Mouse (Mus musculus) kidney, embryonic 16.5 days (tissue): ENCODE data around the gene Tmem45b. TPM values are rescaled to one million over a fixed set of nuclear protein-coding genes. Genes with fewer than 3 reads are reported as not detected.

Source experiments
- ATAC-seq: fragments of 200-750 bp; cut with Nextera tagmentation; 2 replicates; pipeline ENCODE4 v1.8.0; 2017; ENCODE audit warnings: moderate TSS enrichment; ENCODE audit not compliant: low FRiP score, low TSS enrichment
- H3K27ac ChIP-seq: fragments of 300-500 bp; sonication (generic); 2 replicates; pipeline ENCODE4 v1.5.1; 2014; ENCODE audit warnings: low read length
- H3K27me3 ChIP-seq: fragments of 300-500 bp; sonication (generic); 2 replicates; pipeline ENCODE4 v1.6.1; 2014; ENCODE audit warnings: low read length, control low read depth, mixed read lengths; ENCODE audit not compliant: insufficient read depth
- H3K36me3 ChIP-seq: fragments of 300-500 bp; sonication (generic); 2 replicates; pipeline ENCODE4 v1.6.1; 2014; ENCODE audit warnings: low read length, control low read depth, mixed read lengths; ENCODE audit not compliant: insufficient read depth
- H3K4me1 ChIP-seq: fragments of 300-500 bp; sonication (generic); 2 replicates; pipeline ENCODE4 v1.6.1; 2014; ENCODE audit warnings: low read length, control low read depth, mixed read lengths; ENCODE audit not compliant: insufficient read depth
- H3K4me2 ChIP-seq: fragments of 300-500 bp; sonication (generic); replicated peaks from 2 replicates; pipeline ENCODE4 v1.6.1; 2014; ENCODE audit warnings: low read depth, low read length
- H3K4me3 ChIP-seq: fragments of 300-500 bp; sonication (generic); 2 replicates; pipeline ENCODE4 v1.5.1; 2014; ENCODE audit warnings: mild to moderate bottlenecking, low read length
- H3K9ac ChIP-seq: fragments of 300-500 bp; sonication (generic); replicated peaks from 2 replicates; pipeline ENCODE4 v1.6.1; 2014; ENCODE audit warnings: low read length
- H3K9me3 ChIP-seq: fragments of 300-500 bp; sonication (generic); 2 replicates; pipeline ENCODE4 v1.6.1; 2016; ENCODE audit warnings: low read length, control low read depth
- WGBS: fragments of 180-500 bp; shearing (Covaris S2); extraction: QIAGEN DNeasy Blood & Tissue Kit; methylation state at CpG from one replicate; pipeline ENCODE4 v1.1.7; 2014; 5-methylcytosine and 5-hydroxymethylcytosine counted together
- polyA plus RNA-seq: library from polyadenylated mRNA; unstranded; fragments of >200 nt; fragmentation: Nextera tagmentation; extraction: Ambion mirVana; gene quantifications from 2 replicates; pipeline ENCODE4 v1.2.1, GENCODE M21; 2015

Tmem45b gene
- polyA plus RNA-seq, 1 experiment from 2014 or later, result 31.8 TPM

DNA sequence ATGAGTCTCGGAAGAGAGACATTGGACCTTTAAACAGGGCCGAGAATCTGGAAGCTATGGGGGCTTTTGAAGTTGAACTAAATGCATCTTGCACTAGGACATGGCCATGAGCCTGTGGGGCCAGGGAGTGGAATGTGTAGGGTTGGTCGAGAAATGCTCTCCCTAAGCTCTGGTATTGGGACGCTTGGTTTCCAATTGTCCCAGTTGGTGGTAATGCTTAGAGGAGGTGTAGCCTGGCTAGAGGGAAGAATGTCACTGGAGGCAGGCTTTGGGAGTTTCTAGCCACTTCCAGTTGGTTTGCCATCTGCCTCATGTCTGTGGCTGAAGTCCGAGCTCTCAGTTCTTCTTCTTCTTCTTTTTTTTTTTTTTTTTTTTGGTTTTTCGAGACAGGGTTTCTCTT lies 24.9 kb downstream of the Tmem45b start:
- 84% methylated on average over 6 of the region's 6 CpGs for WGBS
- no peaks in the 10 kb centered on the region for H3K27me3 ChIP-seq
- ATAC-seq, result no peak
- no peaks in the 10 kb centered on the region for H3K4me1 ChIP-seq
- no peak overlapping the region for H3K27ac ChIP-seq
- no peaks in the 10 kb centered on the region for H3K9me3 ChIP-seq
- no peak overlapping the region for H3K4me3 ChIP-seq
- H3K9ac ChIP-seq, result no peak overlapping the region
- no peaks in the 10 kb centered on the region for H3K36me3 ChIP-seq
- no peak overlapping the region for H3K4me2 ChIP-seq

DNA sequence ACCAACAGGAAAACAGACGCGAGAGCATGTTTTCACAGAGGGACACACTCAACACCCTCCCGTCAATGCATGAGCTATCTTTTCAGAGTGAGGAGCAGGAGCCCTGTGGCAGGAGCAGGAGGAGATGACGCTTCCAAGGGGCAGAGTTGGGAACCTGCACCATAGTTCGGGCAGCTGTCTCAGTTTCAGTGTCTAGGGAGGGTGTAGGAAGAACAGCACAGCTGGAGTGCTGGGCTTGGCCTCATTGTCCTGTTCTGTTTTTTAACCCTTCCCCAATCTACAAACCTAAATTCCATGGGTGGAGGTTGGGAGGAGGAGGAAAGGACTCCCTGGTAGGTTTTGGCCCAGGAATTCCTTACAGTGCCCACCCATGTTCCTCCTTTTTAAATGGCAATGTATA lies 25.4 kb downstream of the Tmem45b start:
- Histone ChIP-seq H3K36me3 (no peaks in the 10 kb centered on the region), H3K27me3 (no peaks in the 10 kb centered on the region), H3K4me3 (no peak overlapping the region), H3K9ac (no peak overlapping the region), H3K9me3 (no peaks in the 10 kb centered on the region), H3K4me2 (no peak overlapping the region), H3K4me1 (no peaks in the 10 kb centered on the region), H3K27ac (peak overlapping the region; percentile 52; the same call in 1 of the 2 replicates)
- 65% methylated on average over 5 of the region's 5 CpGs for WGBS
- no peak for ATAC-seq

DNA sequence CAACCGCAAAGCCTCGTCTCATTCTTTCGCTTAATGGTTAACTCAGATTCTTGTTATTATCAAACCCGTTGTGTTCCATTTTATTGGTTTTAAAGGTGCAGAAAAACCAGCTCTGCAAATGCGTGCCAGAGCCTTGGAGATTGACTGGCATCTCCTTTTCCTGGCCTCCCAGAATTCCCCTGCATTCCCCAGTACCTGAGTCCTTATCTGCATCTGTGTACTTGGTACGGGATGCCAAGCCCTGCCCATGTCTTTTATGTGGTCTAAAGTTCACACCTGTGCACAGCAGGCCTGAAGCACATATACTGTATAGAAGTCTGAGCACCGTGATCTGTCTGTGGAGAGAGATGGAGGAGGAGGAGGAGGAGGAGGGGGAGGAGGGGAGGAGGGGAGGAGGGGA lies 26.4 kb downstream of the Tmem45b start:
- Histone ChIP-seq H3K27me3 (no peaks in the 10 kb centered on the region), H3K27ac (peak overlapping the region; percentile 69; the same call in 1 of the 2 replicates), H3K4me3 (no peak overlapping the region), H3K4me2 (no peak overlapping the region), H3K4me1 (no peaks in the 10 kb centered on the region), H3K9ac (no peak overlapping the region), H3K36me3 (no peaks in the 10 kb centered on the region), H3K9me3 (no peaks in the 10 kb centered on the region)
- peak; percentile 85 for ATAC-seq
- 61% methylated on average over 7 of the region's 7 CpGs for WGBS

DNA sequence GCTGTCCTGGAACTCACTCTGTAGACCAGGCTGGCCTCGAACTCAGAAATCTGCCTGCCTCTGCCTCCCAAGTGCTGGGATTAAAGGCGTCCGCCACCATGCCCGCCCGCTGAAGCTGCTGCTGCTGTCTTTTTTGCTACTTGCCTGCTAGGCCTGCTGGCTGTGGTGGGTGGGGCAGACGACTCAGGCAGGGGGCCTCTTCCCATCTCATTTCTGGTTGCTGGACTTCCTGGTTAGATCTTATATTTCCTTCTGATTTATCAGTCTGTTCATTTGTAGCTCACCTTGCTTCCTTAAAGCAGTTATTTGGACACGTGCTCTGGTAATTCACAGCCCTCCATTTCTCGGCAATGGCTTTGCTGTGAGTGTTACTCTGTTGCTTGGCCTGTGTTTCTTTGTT lies 28.8 kb downstream of the Tmem45b start:
- Histone ChIP-seq H3K36me3 (no peaks in the 10 kb centered on the region), H3K4me3 (no peak overlapping the region), H3K4me2 (no peak overlapping the region), H3K9ac (no peak overlapping the region), H3K9me3 (no peaks in the 10 kb centered on the region), H3K27ac (no peak overlapping the region), H3K27me3 (no peaks in the 10 kb centered on the region), H3K4me1 (0 out of 2 replicates have a peak, but pooled peaks cover 8% of the 10 kb centered on the region)
- ATAC-seq, result no peak
- WGBS, result 84% methylated on average over 8 of the region's 8 CpGs

DNA sequence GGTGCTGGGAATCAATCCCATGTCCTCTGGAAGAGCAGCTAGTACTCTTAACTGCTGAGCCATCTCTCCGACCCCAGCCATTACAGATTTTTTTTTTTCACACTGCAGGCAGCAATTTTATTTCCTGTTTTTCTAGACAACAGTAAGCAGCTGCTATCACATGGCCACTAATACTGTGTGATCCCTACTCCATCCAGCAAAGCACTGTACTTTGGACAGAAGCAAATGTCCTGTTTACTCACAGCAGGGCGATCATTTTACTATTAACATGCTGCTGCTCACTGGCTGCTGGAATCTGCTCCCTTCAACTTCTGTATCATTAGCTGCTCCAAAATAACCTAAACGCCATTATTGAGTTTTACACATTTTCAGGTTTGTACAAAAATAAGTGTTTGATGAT lies 30.8 kb downstream of the Tmem45b start:
- 0 out of 2 replicates have a peak, but pooled peaks cover 8% of the 10 kb centered on the region for H3K4me1 ChIP-seq
- no peak overlapping the region for H3K27ac ChIP-seq
- H3K4me2 ChIP-seq, result no peak overlapping the region
- H3K9me3 ChIP-seq, result no peaks in the 10 kb centered on the region
- 81% methylated on average over 3 of the region's 3 CpGs for WGBS
- no peak overlapping the region for H3K9ac ChIP-seq
- H3K36me3 ChIP-seq, result no peaks in the 10 kb centered on the region
- H3K4me3 ChIP-seq, result no peak overlapping the region
- ATAC-seq, result no peak
- no peaks in the 10 kb centered on the region for H3K27me3 ChIP-seq

DNA sequence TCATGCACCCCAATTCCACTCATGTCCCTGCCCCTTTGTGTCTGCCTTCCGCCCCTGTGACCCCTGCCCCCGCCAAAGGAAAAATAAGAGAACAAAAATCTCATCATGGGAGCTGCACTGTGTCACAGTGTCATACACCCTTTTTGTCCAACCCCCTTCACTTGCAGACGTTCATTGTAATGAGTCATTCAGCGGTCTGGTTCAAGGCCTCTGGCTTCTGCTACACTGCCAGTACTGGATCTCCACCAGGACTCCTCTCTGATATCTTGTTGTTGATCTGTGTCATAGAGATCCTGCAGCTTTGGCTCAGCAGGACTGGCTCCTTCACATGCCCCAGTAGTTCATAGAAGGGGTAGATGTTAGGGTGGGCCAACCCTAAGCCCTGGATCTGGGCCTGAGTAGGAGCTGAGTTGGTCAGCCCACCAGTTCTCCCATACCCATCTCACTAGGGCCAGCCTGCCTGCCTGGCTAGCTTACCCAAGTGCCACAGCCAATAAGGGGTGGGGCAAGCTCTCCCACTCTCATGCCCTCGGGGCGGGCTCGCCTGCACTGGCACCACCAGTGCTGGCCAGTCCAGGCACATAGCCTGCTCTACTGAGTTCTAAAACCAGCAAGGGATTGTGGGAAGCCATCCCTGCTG lies 31.8 kb downstream of the Tmem45b start:
- Histone ChIP-seq H3K4me1 (0 out of 2 replicates have a peak, but pooled peaks cover 8% of the 10 kb centered on the region), H3K36me3 (no peaks in the 10 kb centered on the region), H3K4me2 (no peak overlapping the region), H3K4me3 (no peak overlapping the region), H3K9ac (no peak overlapping the region), H3K27ac (peak overlapping the region; percentile 16; the same call in 1 of the 2 replicates), H3K27me3 (no peaks in the 10 kb centered on the region), H3K9me3 (no peaks in the 10 kb centered on the region)
- 61% methylated on average over 7 of the region's 7 CpGs for WGBS
- peak; percentile 71; the same call in 1 of the 2 replicates for ATAC-seq

DNA sequence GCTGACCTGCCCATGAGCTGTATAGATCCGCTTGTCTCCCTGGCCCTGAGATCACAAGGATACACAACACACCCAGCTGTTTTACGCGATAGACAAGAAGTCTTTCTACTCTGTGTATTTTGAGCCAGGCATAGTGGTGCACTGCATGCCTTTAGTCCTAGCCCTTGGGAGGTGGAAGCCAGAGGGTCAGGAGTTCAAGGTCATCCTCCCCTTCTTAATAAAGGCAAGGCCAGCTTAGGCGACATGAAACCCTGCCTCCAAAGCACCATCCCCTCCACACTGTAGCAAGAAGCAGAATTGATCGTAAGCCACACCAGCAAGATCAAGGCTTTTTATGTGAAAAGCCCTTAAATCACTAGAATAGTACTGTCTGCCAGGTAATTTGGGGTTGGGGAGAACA lies 32.5 kb downstream of the Tmem45b start:
- Histone ChIP-seq H3K4me3 (no peak overlapping the region), H3K27ac (no peak overlapping the region), H3K36me3 (0 out of 2 replicates have a peak, but pooled peaks cover 3% of the 10 kb centered on the region), H3K4me1 (0 out of 2 replicates have a peak, but pooled peaks cover 8% of the 10 kb centered on the region), H3K27me3 (no peaks in the 10 kb centered on the region), H3K9ac (no peak overlapping the region), H3K4me2 (no peak overlapping the region), H3K9me3 (no peaks in the 10 kb centered on the region)
- WGBS, result 53% methylated on average over 5 of the region's 5 CpGs
- ATAC-seq, result peak; percentile 27; the same call in 1 of the 2 replicates

DNA sequence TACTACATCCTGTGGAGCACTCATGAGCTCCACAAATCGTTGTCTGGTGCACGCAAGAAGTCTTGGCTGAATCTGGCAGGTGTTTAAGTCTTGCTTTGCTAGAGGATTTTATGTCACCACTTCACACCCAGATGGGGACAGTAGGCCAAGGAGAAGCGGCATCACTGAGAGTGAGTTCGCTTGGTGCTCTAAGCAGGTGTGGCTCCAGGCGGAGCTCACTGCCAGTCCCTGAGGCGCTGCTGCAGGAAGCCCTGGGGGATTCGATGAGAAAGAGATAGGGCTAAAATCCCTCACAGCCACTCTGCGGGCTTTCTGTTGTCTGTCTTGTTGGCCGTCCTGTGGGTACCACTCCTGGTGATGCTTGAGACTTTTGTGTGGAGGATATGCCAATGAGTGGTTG lies 34.3 kb downstream of the Tmem45b start:
- ATAC-seq, result no peak
- Histone ChIP-seq H3K9ac (no peak overlapping the region), H3K27me3 (no peaks in the 10 kb centered on the region), H3K4me2 (no peak overlapping the region), H3K4me3 (no peak overlapping the region), H3K36me3 (0 out of 2 replicates have a peak, but pooled peaks cover 3% of the 10 kb centered on the region), H3K9me3 (no peaks in the 10 kb centered on the region), H3K27ac (no peak overlapping the region), H3K4me1 (0 out of 2 replicates have a peak, but pooled peaks cover 8% of the 10 kb centered on the region)
- 78% methylated on average over 9 of the region's 9 CpGs for whole genome bisulfite sequencing

DNA sequence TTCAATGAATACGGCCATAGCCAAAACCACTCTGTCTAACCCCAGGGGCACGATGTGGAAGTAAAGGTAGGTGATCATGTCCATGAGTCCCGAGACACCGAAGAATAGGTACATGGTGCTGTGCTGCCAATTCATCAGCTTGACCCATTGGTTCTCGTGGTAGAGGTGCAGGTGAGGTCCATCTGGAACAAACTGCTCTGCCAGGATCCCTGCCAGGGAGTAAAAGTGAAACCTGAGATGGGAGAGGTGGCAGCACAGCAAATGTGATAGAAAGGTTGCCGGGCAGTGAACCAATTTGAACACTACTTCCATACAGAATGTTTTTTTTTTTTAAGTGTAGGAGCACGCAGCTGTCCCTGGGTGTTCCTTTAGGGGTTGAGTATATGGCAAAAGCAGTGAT lies 35.3 kb downstream of the Tmem45b start:
- no peaks in the 10 kb centered on the region for H3K9me3 ChIP-seq
- no peak overlapping the region for H3K9ac ChIP-seq
- no peak overlapping the region for H3K4me2 ChIP-seq
- H3K27ac ChIP-seq, result no peak overlapping the region
- 0 out of 2 replicates have a peak, but pooled peaks cover 3% of the 10 kb centered on the region for H3K36me3 ChIP-seq
- H3K4me3 ChIP-seq, result no peak overlapping the region
- 0 out of 2 replicates have a peak, but pooled peaks cover 8% of the 10 kb centered on the region for H3K4me1 ChIP-seq
- no peak for ATAC-seq
- 68% methylated on average over 7 of the region's 7 CpGs for WGBS
- no peaks in the 10 kb centered on the region for H3K27me3 ChIP-seq

DNA sequence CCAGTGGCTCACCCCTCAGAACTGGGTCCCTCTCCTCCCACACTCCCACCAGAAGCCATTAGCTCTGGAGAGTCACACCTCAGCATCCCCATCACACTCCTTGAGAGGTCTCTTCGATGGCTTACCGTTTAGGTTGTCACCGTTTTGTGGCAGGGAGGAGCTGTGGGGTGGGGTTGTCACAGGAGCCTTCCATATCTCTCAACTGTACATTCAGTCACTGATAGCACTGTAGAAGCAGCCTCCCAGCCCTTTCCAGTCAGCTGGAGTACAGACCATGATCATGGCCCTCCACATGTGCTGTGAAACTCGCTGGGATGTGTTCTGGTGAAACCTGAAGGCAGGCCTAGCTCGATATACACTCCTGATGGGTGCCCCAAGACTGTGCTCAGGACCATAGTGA lies 42.1 kb downstream of the Tmem45b start:
- Histone ChIP-seq H3K9me3 (no peaks in the 10 kb centered on the region), H3K4me3 (no peak overlapping the region), H3K4me2 (no peak overlapping the region), H3K36me3 (peaks cover 48% of the 10 kb centered on the region), H3K27ac (no peak overlapping the region), H3K9ac (no peak overlapping the region), H3K27me3 (no peaks in the 10 kb centered on the region), H3K4me1 (no peaks in the 10 kb centered on the region)
- ATAC-seq, result no peak
- 84% methylated on average over 5 of the region's 5 CpGs for WGBS
